Mouse (Mus musculus) hindbrain, embryonic 12.5 days (tissue): ENCODE measurements around the gene Nkx2-3. TPM values are rescaled to one million over a fixed set of nuclear protein-coding genes. Genes with fewer than 3 reads are reported as not detected.

Source experiments
- ATAC-seq: fragments of 200-750 bp; cut with Nextera tagmentation; 2 replicates; pipeline ENCODE4 v1.8.0; 2017; ENCODE audit warnings: moderate TSS enrichment; ENCODE audit not compliant: low FRiP score
- H3K27ac ChIP-seq: fragments of 300-500 bp; sonication (generic); 2 replicates; pipeline ENCODE4 v1.5.1; 2016; ENCODE audit warnings: mild to moderate bottlenecking
- H3K27me3 ChIP-seq: fragments of 300-500 bp; sonication (generic); 2 replicates; pipeline ENCODE4 v1.6.1; 2016; ENCODE audit warnings: mild to moderate bottlenecking
- H3K36me3 ChIP-seq: fragments of 300-500 bp; sonication (generic); 2 replicates; pipeline ENCODE4 v1.6.1; 2016; ENCODE audit warnings: mild to moderate bottlenecking
- H3K4me1 ChIP-seq: fragments of 300-500 bp; sonication (generic); 2 replicates; pipeline ENCODE4 v1.6.1; 2016
- H3K4me2 ChIP-seq: fragments of 300-500 bp; sonication (generic); replicated peaks from 2 replicates; pipeline ENCODE4 v1.6.1; 2016; ENCODE audit warnings: mild to moderate bottlenecking
- H3K4me3 ChIP-seq: fragments of 300-500 bp; sonication (generic); 2 replicates; pipeline ENCODE4 v1.5.1; 2016; ENCODE audit warnings: mild to moderate bottlenecking
- H3K9ac ChIP-seq: fragments of 300-500 bp; sonication (generic); 2 replicates; pipeline ENCODE4 v1.6.1; 2016; ENCODE audit warnings: mild to moderate bottlenecking, moderate library complexity
- H3K9me3 ChIP-seq: fragments of 300-500 bp; sonication (generic); replicated peaks from 2 replicates; pipeline ENCODE4 v1.6.1; 2016; ENCODE audit warnings: mild to moderate bottlenecking
- WGBS: fragments of 180-500 bp; shearing (Covaris S2); methylation state at CpG from one replicate; pipeline ENCODE4 v1.1.7; 2016; 5-methylcytosine and 5-hydroxymethylcytosine counted together
- polyA plus RNA-seq: library from polyadenylated mRNA; unstranded; fragments of >200 nt; fragmentation: Nextera tagmentation; extraction: Ambion mirVana; gene quantifications from 2 replicates; pipeline ENCODE4 v1.2.1, GENCODE M21; 2016

Gene Nkx2-3
- polyA plus RNA-seq, 1 experiment from 2014 or later, result 0.22 TPM

DNA sequence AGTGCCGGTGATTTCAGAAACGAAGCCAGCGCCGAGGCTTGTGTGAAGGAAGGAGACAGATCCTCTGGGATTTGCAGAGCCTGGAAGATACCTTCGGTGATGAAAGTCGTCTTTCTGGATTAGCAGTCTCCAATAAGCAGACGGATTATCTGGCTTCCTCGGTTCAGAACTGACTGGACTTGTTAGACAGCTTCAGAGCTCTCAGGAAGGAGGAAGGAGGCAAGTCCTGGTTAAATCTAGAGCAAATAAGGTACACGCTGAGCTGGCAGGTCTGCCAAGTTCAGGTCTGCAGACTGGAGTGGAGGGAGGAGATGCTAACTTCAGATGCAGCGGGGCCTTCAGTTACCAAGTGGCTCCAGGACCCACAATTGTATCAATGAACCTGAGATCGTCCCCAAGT lies 29.7 kb downstream of the Nkx2-3 start:
- ATAC-seq, result no peak
- 71% methylated on average over 11 of the region's 11 CpGs for WGBS

DNA sequence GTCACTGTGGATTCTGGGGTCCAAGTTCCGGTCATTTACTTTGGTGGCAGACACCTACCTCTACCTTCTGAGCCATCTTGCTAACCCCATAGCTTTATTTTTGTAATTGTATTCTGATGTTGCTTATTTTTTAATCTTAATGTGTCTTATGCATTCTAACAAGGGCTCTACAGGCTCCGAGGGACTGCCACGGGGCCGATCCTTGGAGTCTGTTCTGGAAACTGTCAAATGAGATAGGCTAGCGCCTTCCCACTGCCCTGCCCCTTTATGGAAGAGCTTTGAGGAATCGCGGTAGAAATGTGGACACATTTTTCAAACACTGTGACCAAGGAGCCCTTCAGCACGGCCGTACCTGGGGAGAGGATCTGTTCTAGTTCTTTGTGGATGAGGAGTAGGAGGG lies 30.7 kb downstream of the Nkx2-3 start:
- Histone ChIP-seq H3K36me3 (no peaks in the 10 kb centered on the region), H3K4me2 (no peak overlapping the region), H3K4me1 (no peaks in the 10 kb centered on the region), H3K27ac (no peak overlapping the region), H3K9me3 (no peaks in the 10 kb centered on the region), H3K4me3 (no peak overlapping the region), H3K9ac (no peak overlapping the region), H3K27me3 (no peaks in the 10 kb centered on the region; the same call in 1 of the 2 replicates)
- WGBS, result 85% methylated on average over 9 of the region's 9 CpGs
- no peak for ATAC-seq

More for the DNA sequence above, 29.7 kb downstream of the Nkx2-3 start:
- no peaks in the 10 kb centered on the region for H3K9me3 ChIP-seq
- no peaks in the 10 kb centered on the region for H3K4me1 ChIP-seq
- no peaks in the 10 kb centered on the region; the same call in 1 of the 2 replicates for H3K27me3 ChIP-seq
- H3K27ac ChIP-seq, result no peak overlapping the region
- H3K9ac ChIP-seq, result no peak overlapping the region
- no peak overlapping the region for H3K4me2 ChIP-seq
- H3K36me3 ChIP-seq, result no peaks in the 10 kb centered on the region
- H3K4me3 ChIP-seq, result no peak overlapping the region

DNA sequence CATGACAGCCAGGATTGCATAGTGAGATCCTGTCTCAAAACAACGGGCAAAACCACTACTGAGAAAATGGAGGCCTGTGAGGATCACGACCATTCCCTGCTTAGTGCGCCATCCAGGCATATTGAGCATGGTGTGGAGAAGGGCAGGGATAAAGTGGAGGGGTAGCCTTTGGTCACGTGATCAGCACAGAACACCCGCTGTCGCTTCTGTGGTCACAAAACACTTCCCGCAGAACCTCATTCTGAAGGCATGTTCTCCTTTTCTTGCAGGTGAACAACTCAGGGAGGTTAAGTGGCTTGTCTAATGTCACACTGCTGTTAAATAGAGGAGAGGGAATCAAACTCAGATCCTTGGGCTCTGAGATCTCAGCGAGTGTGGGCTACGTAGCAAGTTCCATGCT lies 33.4 kb downstream of the Nkx2-3 start:
- no peaks in the 10 kb centered on the region for H3K27me3 ChIP-seq
- no peak for ATAC-seq
- H3K4me2 ChIP-seq, result no peak overlapping the region
- H3K4me3 ChIP-seq, result no peak overlapping the region
- no peaks in the 10 kb centered on the region for H3K9me3 ChIP-seq
- WGBS, result 91% methylated on average over 9 of the region's 9 CpGs
- H3K27ac ChIP-seq, result no peak overlapping the region
- no peaks in the 10 kb centered on the region for H3K36me3 ChIP-seq
- no peaks in the 10 kb centered on the region for H3K4me1 ChIP-seq
- no peak overlapping the region for H3K9ac ChIP-seq

DNA sequence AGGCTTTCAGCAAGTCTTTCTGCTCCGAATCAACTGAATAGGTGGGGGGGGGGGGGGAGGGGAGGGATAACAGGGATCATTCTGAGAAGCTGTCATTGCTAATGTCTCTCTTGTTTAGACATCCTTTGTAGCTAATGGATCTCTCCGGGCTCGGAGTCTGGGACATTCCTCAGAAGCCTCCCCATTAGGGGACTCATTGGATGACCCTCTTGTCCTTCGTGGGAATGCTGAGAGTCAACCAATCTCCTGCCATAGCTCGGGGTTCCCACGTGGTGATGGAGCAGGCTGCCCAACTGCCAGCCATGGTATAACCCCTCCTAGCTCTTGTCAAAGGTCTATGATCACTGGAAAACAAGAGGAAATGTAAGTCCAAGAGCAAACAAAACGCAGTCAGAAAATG lies 34.7 kb downstream of the Nkx2-3 start:
- Histone ChIP-seq H3K4me2 (no peak overlapping the region), H3K9me3 (no peaks in the 10 kb centered on the region), H3K4me3 (no peak overlapping the region), H3K36me3 (no peaks in the 10 kb centered on the region), H3K27me3 (no peaks in the 10 kb centered on the region), H3K27ac (no peak overlapping the region), H3K9ac (no peak overlapping the region), H3K4me1 (no peaks in the 10 kb centered on the region)
- ATAC-seq, result no peak
- WGBS, result 52% methylated on average over 7 of the region's 7 CpGs

DNA sequence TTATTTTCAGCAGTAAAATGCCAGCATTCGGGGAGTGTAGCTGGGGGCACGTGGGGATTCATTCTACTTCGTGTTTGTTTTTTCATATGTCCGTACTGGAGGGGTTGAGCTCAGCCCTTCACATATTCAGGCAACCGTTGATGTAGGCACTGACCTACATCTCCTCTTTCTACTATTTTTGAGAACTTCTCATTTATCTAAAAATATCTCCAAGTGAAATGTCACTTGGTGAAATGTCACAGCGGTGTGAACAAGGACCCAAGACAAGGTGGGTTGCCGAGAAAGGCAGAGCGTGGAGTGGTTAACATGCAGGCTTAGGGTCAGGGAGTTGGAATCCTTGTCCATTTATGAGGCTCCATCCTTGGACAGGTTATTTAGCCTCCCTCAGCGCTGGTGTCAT lies 35.1 kb downstream of the Nkx2-3 start:
- H3K9ac ChIP-seq, result no peak overlapping the region
- H3K27me3 ChIP-seq, result no peaks in the 10 kb centered on the region
- WGBS, result 87% methylated on average over 9 of the region's 9 CpGs
- no peak overlapping the region for H3K27ac ChIP-seq
- H3K4me3 ChIP-seq, result no peak overlapping the region
- no peaks in the 10 kb centered on the region for H3K4me1 ChIP-seq
- no peak overlapping the region for H3K4me2 ChIP-seq
- no peak for ATAC-seq
- no peaks in the 10 kb centered on the region for H3K9me3 ChIP-seq
- H3K36me3 ChIP-seq, result no peaks in the 10 kb centered on the region

DNA sequence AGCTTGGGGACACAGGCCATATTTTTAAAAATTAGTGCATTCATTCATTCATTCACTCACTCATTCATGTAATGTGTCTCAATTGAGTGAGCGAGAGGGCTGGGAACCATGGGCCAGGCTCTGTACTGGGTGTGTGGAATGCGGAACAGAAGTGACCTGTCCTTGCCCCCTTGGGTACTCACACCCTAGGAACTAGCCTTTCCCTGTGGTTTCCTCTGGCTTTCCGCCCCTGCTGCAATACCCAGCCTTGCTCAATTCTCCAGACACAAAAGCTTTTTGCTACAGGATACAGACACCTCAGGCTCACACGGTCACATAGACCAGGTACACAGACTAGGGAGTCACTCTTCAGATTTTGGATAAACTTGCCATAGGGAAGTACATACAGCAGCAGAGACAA lies 36.2 kb downstream of the Nkx2-3 start:
- no peaks in the 10 kb centered on the region for H3K9me3 ChIP-seq
- H3K4me2 ChIP-seq, result no peak overlapping the region
- H3K4me1 ChIP-seq, result no peaks in the 10 kb centered on the region
- H3K27ac ChIP-seq, result no peak overlapping the region
- H3K27me3 ChIP-seq, result no peaks in the 10 kb centered on the region
- ATAC-seq, result no peak
- no peaks in the 10 kb centered on the region for H3K36me3 ChIP-seq
- WGBS, result 90% methylated on average over 4 of the region's 4 CpGs
- no peak overlapping the region for H3K4me3 ChIP-seq
- no peak overlapping the region for H3K9ac ChIP-seq

DNA sequence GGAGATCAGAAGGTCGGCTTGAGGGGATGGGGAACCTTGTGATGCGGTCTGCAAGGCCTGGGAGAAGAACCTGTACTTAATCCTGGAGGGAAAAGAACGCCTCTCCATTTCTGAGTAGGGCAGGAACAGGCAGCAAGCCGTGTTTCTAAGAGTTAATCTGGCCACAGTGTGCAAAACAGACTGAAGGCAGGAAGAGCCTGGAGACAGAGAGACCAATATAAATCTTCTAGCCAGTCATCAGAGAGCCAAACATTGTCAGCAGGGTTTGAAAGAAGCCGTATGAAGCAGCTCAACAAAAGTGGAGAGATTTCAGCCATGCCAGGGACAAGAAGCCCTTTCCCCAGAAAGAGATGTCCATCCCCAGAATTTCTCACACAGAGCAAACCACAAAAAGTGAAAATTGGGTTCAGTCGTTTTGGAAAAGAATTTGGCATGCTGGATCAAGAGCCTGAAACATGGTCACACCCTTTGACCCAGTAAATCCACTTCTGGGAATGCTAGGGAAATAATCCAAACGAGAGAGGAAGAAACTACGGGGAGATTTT lies 39.2 kb downstream of the Nkx2-3 start:
- no peak overlapping the region for H3K4me3 ChIP-seq
- no peak overlapping the region for H3K9ac ChIP-seq
- no peaks in the 10 kb centered on the region for H3K4me1 ChIP-seq
- no peaks in the 10 kb centered on the region for H3K36me3 ChIP-seq
- WGBS, result 74% methylated on average over 8 of the region's 8 CpGs
- peaks cover 5% of the 10 kb centered on the region for H3K27me3 ChIP-seq
- no peak for ATAC-seq
- no peaks in the 10 kb centered on the region for H3K9me3 ChIP-seq
- no peak overlapping the region for H3K4me2 ChIP-seq
- H3K27ac ChIP-seq, result no peak overlapping the region

DNA sequence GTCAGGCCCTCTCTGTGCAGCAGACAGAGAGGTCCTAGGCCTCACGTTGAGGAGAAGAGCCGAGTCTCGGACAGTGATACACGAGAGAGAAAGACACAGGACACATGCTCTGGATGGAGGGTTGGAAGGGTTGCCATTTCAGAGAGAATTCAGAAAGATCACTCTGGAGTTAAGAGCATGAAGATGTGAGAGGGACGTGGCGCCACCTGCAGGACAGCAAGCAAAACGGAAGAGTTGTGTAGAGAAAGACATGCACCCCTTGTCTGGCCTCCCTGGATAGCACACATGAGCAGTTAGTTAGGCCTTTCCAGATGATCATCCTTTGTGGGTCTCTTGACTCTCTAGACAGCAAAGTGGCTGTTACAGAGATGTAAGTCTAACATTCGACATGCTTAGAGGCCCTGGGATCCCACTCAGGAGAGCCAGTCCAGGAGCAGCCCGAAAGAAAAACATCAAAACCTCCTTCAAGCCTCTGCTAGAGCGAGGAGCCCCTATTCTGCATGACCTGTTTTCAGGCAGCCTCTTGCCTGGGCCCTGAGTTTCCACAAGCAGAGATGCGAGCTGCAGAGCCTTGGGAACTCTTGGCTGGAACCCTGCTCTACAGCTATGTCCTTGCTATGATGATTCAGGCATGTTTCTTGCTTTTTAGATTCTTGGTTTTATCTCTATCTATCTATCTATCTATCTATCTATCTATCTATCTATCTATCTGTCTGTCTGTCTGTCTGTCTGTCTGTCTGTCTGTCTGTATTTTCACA lies 43.8 kb downstream of the Nkx2-3 start:
- Histone ChIP-seq H3K27ac (no peak overlapping the region), H3K4me3 (no peak overlapping the region), H3K4me1 (no peaks in the 10 kb centered on the region), H3K27me3 (peaks cover 5% of the 10 kb centered on the region), H3K9me3 (no peaks in the 10 kb centered on the region), H3K4me2 (no peak overlapping the region), H3K36me3 (no peaks in the 10 kb centered on the region), H3K9ac (no peak overlapping the region)
- 34% methylated on average over 11 of the region's 11 CpGs for WGBS
- ATAC-seq, result no peak

DNA sequence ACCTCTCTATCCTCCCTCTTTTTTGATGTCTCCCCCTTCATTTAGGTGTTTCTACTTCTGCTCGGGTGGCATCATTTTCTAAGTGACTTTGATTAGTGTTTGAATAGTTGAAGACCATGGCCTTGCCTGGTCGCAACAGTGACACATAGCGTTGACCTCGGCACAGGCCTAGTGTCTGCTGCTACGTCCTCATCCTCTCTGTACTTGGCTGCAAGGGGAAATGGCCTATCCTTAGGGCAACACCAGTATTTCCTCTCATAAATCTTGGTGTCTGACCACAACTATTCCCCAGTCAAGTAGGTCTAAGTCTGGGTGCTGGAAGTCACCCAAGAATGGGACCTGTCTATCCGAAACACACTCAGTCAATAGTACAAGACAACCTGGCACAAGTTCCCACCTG lies 47.5 kb downstream of the Nkx2-3 start:
- Histone ChIP-seq H3K36me3 (peaks cover 15% of the 10 kb centered on the region), H3K9me3 (no peaks in the 10 kb centered on the region), H3K4me1 (peaks cover 7% of the 10 kb centered on the region), H3K27ac (no peak overlapping the region), H3K4me3 (no peak overlapping the region), H3K27me3 (no peaks in the 10 kb centered on the region; the same call in 1 of the 2 replicates), H3K9ac (no peak overlapping the region), H3K4me2 (no peak overlapping the region)
- ATAC-seq, result no peak
- 89% methylated on average over 6 of the region's 6 CpGs for WGBS

DNA sequence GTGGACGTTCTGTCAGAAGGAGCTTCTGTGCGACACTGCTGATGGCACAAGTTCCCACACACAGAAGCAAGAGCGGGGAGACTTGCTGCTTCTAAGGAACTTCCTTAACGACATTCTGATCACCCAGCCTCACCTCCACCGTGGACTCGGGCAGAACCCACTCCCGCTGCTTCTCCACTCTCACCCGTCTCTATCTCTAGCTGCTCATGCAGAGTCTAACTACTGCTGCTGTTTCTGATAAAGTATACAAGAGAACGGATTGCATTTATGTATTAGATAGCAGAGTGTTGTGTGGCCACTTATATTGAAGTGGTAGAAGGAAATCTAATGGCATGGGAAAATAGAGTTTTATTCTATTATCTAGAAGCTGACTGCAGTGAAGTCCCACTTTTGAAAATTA lies 48.6 kb downstream of the Nkx2-3 start:
- H3K4me2 ChIP-seq, result no peak overlapping the region
- no peak overlapping the region for H3K27ac ChIP-seq
- no peak for ATAC-seq
- no peak overlapping the region for H3K9ac ChIP-seq
- no peak overlapping the region for H3K4me3 ChIP-seq
- WGBS, result 90% methylated on average over 9 of the region's 9 CpGs
- no peaks in the 10 kb centered on the region for H3K27me3 ChIP-seq
- no peaks in the 10 kb centered on the region for H3K9me3 ChIP-seq
- peaks cover 15% of the 10 kb centered on the region for H3K36me3 ChIP-seq
- peaks cover 7% of the 10 kb centered on the region for H3K4me1 ChIP-seq

DNA sequence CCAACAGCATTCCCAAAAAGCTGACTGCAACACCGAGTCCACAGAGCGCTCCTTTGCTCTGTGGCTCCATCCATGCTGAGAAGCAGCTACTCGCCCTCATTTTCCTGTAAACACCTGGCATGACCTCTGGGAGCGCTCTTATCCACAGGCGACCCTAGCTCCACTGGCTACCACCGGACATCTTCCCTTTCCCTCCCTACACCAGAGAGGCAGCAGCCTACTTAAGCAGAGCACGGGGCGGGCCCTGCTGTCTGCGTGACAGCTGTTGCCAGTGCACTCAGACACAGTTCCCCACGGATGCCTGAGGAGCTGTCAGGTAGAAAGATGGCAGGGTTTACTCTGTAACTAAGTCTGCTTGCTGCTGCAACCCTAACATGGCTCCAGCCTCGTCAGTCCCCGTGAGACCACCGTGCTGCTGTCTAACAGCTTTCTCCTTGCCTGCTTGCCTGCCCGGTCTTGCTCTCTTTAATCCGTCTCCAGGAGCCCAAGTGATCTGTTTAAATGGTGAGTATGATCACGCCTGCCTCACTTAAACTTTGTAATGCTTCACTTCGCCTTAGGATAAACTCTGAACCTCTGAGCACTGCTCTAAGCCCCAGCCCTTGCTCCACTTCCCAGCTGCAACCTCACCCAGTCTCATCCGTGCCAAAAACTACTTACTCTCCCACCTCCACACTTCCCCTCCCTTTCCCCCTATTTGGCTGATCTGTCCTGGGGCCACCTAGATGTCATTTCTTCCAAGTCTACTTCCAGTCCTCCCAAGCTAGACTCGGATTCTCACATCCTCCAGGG lies 50.2 kb downstream of the Nkx2-3 start:
- 38% methylated on average over 19 of the region's 19 CpGs for WGBS
- Histone ChIP-seq H3K27ac (no peak overlapping the region), H3K36me3 (peaks cover 15% of the 10 kb centered on the region), H3K27me3 (no peaks in the 10 kb centered on the region), H3K9ac (peak overlapping the region; percentile 27; the same call in 1 of the 2 replicates), H3K4me1 (peaks cover 7% of the 10 kb centered on the region), H3K4me3 (no peak overlapping the region), H3K4me2 (no peak overlapping the region; the same call in 1 of the 2 replicates), H3K9me3 (no peaks in the 10 kb centered on the region)
- ATAC-seq, result peak; percentile 38; the same call in 1 of the 2 replicates

DNA sequence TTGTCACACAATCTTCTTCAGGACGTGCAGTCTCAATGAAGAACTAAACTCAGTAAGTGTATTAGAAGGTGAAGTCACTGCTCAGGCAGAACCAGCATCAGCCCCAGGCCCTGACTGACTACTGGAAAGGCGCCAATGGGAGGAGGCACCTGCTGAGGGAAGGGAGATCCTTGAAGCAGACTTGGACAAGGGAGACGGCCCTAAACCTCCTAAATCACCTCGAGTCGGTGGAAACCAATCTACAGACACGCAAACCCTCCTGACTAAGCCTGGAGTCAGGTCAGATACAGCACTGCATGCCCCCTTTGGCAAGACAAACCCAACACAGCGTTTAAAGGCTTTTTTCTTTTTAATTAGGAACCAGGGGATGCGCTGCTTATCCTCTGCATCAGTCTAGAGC lies 51.3 kb downstream of the Nkx2-3 start:
- H3K4me2 ChIP-seq, result no peak overlapping the region
- WGBS, result 87% methylated on average over 8 of the region's 8 CpGs
- no peak for ATAC-seq
- peaks cover 15% of the 10 kb centered on the region for H3K36me3 ChIP-seq
- no peak overlapping the region for H3K9ac ChIP-seq
- no peaks in the 10 kb centered on the region for H3K9me3 ChIP-seq
- no peak overlapping the region for H3K4me3 ChIP-seq
- H3K27me3 ChIP-seq, result no peaks in the 10 kb centered on the region
- peaks cover 7% of the 10 kb centered on the region for H3K4me1 ChIP-seq
- H3K27ac ChIP-seq, result no peak overlapping the region
